Mouse (Mus musculus) 416B (cell line): ENCODE results near the gene Helz.

Experiments used
- DNase-seq: peaks from one replicate; pipeline ENCODE4 v3.0.0; 2011; ENCODE audit warnings: low read depth

Gene Helz

GRCm38 (mm10) chr11:107674601-107675000 is 126.9 kb downstream of the Helz start:
- DNase-seq, result no peak

- no peak for DNase-seq
These were observed 127.5 kb downstream of the Helz start for GRCm38 (mm10) chr11:107675246-107675645.

- DNase-seq, result no peak
These were observed 128.6 kb downstream of the Helz start for GRCm38 (mm10) chr11:107676207-107676940.

- no peak for DNase-seq
These were observed 135.1 kb downstream of the Helz start for GRCm38 (mm10) chr11:107682694-107683355.

GRCm38 (mm10) chr11:107683544-107684465 is 136.1 kb downstream of the Helz start:
- no peak for DNase-seq

GRCm38 (mm10) chr11:107686290-107686689 is 138.6 kb downstream of the Helz start:
- no peak for DNase-seq

- DNase-seq, result no peak
These were observed 140.8 kb downstream of the Helz start for GRCm38 (mm10) chr11:107688480-107688879.

GRCm38 (mm10) chr11:107691569-107691968 is 143.8 kb downstream of the Helz start:
- no peak for DNase-seq

GRCm38 (mm10) chr11:107693338-107693737 is 145.6 kb downstream of the Helz start:
- DNase-seq, result peak; percentile 98

- no peak for DNase-seq
These were observed 152.2 kb downstream of the Helz start for GRCm38 (mm10) chr11:107699967-107700366.

- DNase-seq, result no peak
These were observed 155.8 kb downstream of the Helz start for GRCm38 (mm10) chr11:107703272-107704134.

GRCm38 (mm10) chr11:107705060-107705459 is 157.3 kb downstream of the Helz start:
- no peak for DNase-seq

GRCm38 (mm10) chr11:107705476-107706074 is 157.8 kb downstream of the Helz start:
- DNase-seq, result no peak

- no peak for DNase-seq
These were observed 160.3 kb downstream of the Helz start for GRCm38 (mm10) chr11:107707897-107708610.

GRCm38 (mm10) chr11:107710379-107710778 is 162.6 kb downstream of the Helz start:
- DNase-seq, result no peak

- no peak for DNase-seq
These were observed 166.6 kb downstream of the Helz start for GRCm38 (mm10) chr11:107714368-107714767.

- no peak for DNase-seq
These were observed 168.7 kb downstream of the Helz start, which contains the start of gene Cacng1 for GRCm38 (mm10) chr11:107716332-107716938. Cacng1 (minus strand) TSS chr11:107716522.

- peak; percentile 51 for DNase-seq
These were observed 172.7 kb downstream of the Helz start for GRCm38 (mm10) chr11:107720264-107721021.

- DNase-seq, result no peak
These were observed 173.3 kb downstream of the Helz start for GRCm38 (mm10) chr11:107721057-107721456.
